Mouse (Mus musculus): Measurements from ENCODE around the gene Morn3.
A peak's percentile ranks its signal among the peaks of the same experiment; 100 is the strongest.

DNA sequence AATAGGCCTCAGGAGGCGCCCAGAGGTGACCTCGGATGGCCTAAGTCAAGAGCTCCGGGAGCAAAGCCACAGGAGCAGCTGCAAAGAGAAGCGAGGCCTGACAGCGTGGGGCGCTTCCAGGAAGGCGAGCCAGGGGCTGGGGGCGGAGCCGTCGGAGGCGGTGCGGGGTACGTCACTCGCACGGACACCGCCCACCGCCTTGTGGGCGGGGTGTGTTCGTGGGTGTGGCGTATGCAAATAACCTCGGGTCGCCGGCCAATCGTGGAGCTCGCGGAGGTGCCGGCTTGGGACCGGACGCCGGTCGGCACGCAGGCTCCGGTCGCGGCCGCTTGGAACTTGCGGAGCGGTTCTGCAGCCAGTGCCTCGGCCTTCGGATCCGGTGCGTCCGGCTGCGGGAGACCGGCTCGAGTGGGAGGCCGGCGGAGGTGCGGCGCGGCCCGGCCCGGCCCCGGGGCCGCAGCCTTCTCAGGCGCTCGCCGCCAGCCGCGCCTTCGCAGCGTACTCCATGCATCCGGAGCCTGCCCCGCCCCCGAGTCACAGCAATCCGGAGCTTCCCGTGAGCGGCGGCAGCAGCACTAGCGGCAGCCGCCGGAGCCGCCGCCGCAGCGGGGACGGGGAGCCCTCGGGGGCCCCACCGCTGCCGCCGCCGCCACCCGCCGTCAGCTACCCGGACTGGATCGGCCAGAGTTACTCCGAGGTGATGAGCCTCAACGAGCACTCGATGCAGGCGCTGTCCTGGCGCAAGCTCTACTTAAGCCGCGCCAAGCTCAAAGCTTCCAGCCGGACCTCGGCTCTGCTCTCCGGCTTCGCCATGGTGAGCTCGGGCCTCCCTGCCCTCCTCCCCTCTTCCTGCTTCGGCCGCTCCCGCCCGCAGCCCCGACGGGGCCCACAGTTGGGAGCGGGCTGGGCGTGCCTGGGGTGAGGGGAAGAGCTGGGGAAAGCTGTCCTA, 31.8 kb downstream of the Morn3 start, which contains the start of gene Orai1:
- peak; percentile 41 for TF ChIP-seq CTCF (IDR thresholded peaks at IDR 0.05)
- no peak for TF ChIP-seq EP300 (IDR thresholded peaks at IDR 0.05)

Data from lung, postnatal 0 days (tissue).